Mouse (Mus musculus) mesoderm, embryonic 11.5 days (tissue): ENCODE measurements around the gene Dnase1l1.

ENCODE experiments used
- DNase-seq: peaks from one replicate; pipeline ENCODE4 v3.0.0-alpha.2; 2012; ENCODE audit warnings: low read depth, low spot score

Dnase1l1 gene

GRCm38 (mm10) chrX:74270062-74270901 lies 11.9 kb downstream of the Dnase1l1 start, which contains the start of gene Rpl10:
Gene Rpl10, plus strand, starts transcription at chrX:74270812.
- peak; percentile 97 for DNase-seq

GRCm38 (mm10) chrX:74269736-74270061 lies 12.4 kb downstream of the Dnase1l1 start:
- DNase-seq: no peak

DNA sequence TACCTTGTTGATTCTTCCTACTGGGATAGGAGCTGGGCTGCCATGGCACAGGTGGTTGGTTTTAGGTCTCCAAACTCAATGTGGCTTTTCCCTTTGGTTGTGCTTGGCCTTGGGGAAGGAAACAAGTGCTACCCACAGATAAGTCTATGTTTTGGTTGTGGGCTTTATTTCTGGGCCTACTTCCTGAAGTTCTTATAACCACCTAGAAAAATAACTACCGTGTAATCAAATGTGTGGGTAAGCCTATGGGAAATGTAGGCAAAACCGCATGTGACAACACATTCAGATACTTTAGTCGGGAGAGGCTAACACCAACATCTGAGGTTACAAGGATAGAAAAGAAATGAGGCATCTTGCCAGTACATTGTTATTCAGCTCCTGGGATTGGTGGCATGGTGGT lies 24.4 kb downstream of the Dnase1l1 start:
- DNase-seq: no peak

GRCm38 (mm10) chrX:74254888-74255565 lies 27.1 kb downstream of the Dnase1l1 start:
- DNase-seq: no peak

DNA sequence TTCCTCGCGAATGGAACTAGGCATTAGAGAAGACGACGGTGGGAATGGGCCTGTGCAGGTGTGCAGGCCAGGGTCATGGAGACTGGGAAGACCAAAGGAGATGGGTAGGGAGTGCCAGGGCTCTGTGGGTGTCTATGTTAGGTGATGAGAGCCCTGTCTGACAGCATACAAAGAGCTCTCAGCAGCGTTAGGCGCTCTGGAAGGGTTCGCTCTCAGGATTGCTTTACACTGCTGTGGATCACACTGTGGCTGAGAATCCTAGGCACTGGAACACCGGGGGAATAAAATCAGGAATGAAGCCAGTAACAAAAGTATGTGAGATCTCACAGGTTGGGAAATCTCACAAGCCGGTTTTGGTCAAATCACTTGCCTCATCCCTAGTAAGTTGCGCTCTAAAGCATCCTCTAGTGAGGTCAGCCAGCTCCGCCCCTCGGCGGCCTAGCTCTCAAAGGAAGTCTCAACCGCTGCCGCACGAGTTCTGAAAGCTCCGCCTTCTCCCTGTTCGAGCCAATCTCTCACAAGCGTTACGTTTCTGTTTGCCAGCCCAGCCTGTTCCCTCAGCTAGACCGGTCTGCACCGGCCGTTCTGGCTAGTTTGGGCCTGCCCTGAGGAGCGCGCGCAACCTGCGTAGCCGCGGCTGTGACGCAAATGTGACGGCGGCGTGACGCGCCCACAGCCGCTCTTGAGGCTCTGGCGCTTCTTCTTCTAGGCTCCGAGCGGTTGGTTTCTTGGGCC lies 27.8 kb downstream of the Dnase1l1 start, which contains the start of gene Emd:
Emd (plus strand) TSS at position 535 of the 735 bp plus-strand sequence.
- peak; percentile 92 for DNase-seq

- DNase-seq: peak; percentile 43
These were observed 32.5 kb downstream of the Dnase1l1 start, which contains the start of gene Flna for GRCm38 (mm10) chrX:74249615-74250014. Gene Flna, minus strand, starts transcription at chrX:74249820.

GRCm38 (mm10) chrX:74248651-74249050 lies 33.5 kb downstream of the Dnase1l1 start:
- peak; percentile 81 for DNase-seq

- DNase-seq: no peak
These were observed 35.4 kb downstream of the Dnase1l1 start for GRCm38 (mm10) chrX:74246693-74247092.

DNA sequence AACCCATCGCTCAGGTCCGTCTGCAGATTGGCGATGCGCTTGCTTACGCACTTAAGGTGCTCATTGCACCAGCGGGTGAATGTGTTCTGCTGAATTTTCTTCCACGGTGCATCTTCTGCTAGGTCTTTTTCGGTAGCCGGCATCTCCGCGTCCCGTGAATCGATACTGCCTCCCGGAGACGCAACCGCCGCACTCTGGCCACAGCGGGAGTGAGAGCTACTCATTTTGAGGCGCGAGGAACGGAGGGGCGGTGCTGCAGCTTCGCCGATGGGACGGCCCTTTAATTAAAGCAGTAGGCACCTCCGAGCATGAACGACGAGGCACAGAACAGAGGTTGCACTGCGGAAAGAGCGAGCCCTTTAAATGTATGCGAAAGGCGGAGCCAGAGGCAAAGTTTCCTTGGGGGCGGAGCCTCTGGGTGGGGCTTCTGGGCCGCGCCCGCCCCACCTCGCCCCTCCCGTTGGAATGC lies 35.9 kb downstream of the Dnase1l1 start:
- peak; percentile 94 for DNase-seq

DNA sequence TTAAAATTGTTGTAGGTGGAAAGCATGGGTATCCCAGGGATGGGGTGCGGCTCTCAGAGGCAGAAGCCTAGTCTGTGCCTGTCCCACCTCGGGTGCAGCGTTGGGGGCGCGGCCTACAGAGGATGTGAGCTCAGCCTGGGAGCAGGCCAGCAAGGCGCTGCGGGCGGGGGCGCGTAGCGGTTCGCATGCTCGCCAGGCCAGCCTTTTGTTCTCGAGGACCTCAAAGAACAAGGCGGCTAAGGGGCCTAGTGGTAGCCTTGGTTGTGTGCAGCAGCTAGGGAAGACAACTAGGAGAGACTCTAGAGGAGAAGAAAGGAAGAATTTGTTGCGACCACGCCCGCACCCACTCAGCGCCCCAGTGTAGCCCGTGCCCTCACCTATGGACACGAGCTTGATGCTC lies 36.5 kb downstream of the Dnase1l1 start:
- peak; percentile 73 for DNase-seq

DNA sequence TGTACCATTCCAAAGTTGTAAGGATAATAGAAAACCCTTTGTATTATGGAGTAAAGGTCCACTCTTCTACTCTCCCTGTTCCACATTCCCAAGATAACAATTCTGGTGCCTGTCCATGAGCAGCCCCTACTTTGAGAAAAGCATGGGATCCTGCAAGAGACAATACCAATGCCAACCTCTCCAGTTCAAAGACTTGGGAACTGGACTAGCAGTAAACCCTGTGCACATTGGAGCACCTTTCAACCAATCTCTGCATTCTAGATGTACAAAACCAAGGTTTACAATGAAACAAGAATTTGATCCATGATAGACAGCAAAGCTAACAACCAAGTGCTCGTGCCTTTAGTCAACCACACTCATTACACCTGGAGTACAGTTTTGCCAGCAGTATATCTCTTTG lies 37.0 kb downstream of the Dnase1l1 start:
- no peak for DNase-seq

GRCm38 (mm10) chrX:74244614-74245083 lies 37.5 kb downstream of the Dnase1l1 start:
- DNase-seq: peak; percentile 74

GRCm38 (mm10) chrX:74243807-74244206 lies 38.3 kb downstream of the Dnase1l1 start:
- no peak for DNase-seq

- no peak for DNase-seq
These were observed 38.7 kb downstream of the Dnase1l1 start for GRCm38 (mm10) chrX:74243396-74243795.

GRCm38 (mm10) chrX:74240332-74240731 lies 41.8 kb downstream of the Dnase1l1 start:
- no peak for DNase-seq

DNA sequence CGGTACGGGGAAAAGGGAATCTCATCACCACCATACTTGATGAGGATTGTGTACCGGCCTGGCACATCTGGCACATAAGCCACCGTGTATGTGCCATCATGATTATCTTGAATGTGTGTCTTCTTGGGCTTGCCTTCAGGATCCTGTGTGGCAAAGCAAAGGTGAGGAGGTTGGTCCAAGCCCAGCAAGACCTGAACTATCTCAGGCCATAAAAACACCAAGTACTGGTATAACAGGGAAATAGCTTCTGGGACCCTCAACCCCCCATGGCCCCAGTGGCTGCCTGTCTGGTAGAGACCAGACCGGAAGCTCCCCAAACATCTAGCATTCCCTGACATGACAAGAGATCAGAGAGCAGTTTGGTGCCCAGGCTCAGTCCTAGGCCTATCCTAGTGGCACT lies 48.9 kb downstream of the Dnase1l1 start:
- no peak for DNase-seq

DNA sequence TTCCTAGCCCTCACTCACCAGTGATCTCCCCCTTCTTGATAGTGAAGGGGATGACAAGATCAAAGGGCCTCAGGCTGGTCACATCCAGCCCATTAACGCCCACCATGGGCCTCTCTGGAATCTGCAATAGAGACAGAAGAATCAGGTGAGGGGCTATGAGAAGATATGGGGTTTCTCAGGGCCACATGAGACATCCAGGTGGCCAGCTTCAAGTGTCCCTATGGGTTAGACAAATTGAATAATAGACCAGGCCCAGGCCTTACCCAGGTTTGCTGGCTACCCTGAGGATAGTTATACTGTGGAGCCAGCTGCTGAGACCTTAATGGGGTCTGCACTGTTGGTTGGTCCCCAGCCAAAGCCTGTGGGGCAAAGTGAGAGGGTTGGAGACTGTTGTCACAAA lies 52.1 kb downstream of the Dnase1l1 start:
- DNase-seq: no peak
